Mouse (Mus musculus): ENCODE results near the gene Nmt1.

DNA sequence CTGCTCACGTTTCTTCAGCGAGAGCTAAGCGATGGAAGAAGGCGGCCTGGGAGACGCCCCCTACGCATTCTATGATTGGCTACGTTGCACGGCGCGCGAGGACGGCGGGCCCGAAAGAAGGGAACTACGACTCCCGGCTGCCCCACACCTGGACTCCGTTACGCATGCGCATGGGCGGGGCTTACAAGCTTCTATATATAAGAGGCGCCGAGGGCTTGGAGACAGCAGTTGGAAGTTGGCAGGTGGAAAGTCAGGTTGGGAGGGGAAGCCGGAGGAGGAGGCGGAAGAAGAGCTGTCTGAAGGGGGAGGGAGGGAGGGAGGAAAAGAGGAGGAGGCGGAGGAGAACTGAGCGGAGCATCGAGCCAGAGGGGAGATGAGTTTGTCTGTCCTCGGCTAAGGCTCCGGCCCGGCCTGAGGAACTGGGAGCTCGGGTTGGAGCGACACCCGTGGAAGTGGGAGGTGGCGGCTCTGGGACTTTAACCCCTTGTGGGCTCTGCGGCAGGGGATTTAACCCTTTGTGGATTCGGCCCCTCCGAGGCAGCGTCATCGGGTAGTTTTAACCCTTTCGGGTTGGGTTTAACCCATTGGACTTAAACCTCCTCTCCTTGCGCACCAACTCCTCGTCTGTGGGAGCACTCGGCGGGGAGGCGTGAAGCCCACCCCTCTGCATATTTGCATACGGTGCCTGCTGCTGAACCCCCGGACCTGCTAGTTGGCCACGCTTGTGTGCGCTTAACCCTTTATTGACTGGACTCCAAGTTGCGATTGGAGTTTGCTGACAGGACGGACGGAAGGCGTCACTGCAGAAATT, 88.2 kb downstream of the Nmt1 start, which contains the start of gene Hexim1:
- no peak for TF ChIP-seq CTCF (conservative IDR thresholded peaks at IDR 0.05; ENCODE audit: low read length)
- TF ChIP-seq POU5F1 (IDR thresholded peaks at IDR 0.05; ENCODE audit: borderline replicate concordance, low read length) = no peak

Data from E14TG2a.4 (cell line).